Mouse (Mus musculus) monocyte, adult 59 days (primary cell): ENCODE data around the gene Maip1. TPM values are rescaled to one million over a fixed set of nuclear protein-coding genes. Genes with fewer than 3 reads are reported as not detected.

Experiments used
- total RNA-seq, 2 experiments: library from RNA; stranded (reverse); gene quantifications; one replicate each; pipeline ENCODE4 v1.2.4; 2023

Maip1 gene
- total RNA-seq: 1 to 10 TPM; 9.1 to 9.8 TPM

GRCm38 (mm10) chr1:57406187-57407151 lies at the start of gene Maip1, which contains the start of gene Tyw5:
Gene Maip1 (plus strand): TSS chr1:57406328.
Gene Tyw5 (minus strand): TSS chr1:57407101.

DNA sequence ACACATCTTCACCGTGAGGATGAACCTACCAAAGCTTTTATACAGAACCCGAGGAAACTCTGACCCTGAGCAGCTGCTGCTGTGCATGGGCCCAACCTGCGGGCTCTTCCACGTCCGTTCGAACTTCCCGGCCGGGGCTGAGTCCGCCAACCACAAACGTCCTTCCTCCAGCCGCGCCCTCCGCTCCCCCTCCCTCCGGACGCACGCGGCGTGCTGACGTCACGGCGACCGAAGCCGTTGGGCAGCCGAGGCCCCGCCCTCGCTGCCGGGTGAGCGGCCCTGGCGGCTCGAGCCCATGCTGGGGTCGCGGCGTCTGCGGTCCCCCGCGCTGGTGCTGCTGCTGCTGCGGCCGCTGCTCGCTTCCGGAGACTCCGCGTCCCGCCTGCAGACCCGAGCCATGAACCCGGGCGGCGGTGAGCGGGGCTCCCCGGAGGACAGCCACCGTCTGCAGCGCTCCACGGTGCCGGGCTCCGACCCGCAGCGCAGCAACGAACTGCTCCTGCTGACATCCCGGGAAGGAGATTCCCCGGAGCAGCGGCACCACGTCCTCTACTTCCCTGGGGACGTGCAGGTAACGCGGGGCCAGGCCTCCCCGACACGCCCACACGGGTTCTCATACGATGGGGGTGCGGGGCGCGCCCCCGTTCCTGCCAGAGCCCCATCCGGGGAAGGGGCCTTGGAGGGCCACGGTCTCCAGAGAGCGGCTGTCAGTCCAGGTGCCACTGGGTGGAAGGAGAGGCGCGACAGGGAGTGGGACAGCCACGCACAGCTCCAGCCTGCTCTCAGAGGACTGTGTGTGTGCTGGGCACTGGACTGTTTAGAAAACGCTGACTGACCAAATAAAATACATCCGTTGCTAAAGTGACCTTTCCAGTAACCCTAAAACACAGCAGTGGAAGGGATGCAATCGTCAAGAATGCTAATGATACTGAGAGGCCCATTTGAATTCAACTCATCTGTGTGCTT lies 28.5 kb upstream of the Maip1 start, which contains the start of gene 1700066M21Rik:
1700066M21Rik (plus strand) TSS at position 245 of the 966 bp plus-strand sequence.

Other genes starting within 250 kb of the Maip1 start
- gene 1700066M21Rik, start 28.7 kb upstream of the Maip1 start, total RNA-seq: 1 to 10 TPM; 5.8 to 7.9 TPM
- 10 to 100 TPM; 12.5 to 19.6 TPM for gene Tyw5, start 773 bp downstream of the Maip1 start, total RNA-seq